Mouse (Mus musculus): Measurements from ENCODE around the gene Cabp1. TPM values are rescaled to one million over a fixed set of nuclear protein-coding genes. Genes with fewer than 3 reads are reported as not detected.

Cabp1 gene
- polyA plus RNA-seq, 1 experiment from 2014 or later = 1.2 TPM

- Histone ChIP-seq H3K9me3 (ENCODE audit: control insufficient read depth, low read length) (no peaks in the 10 kb centered on the region), H3K27me3 (ENCODE audit: control insufficient read depth, insufficient read depth, low read length) (0 out of 2 replicates have a peak, but pooled peaks cover 3% of the 10 kb centered on the region), H3K4me2 (ENCODE audit: low read depth, severe bottlenecking) (no peak overlapping the region), H3K4me3 (ENCODE audit: low read depth, low read length) (no peak overlapping the region), H3K4me1 (ENCODE audit: control insufficient read depth, insufficient read depth, low read length) (peaks cover 5% of the 10 kb centered on the region; the same call in 1 of the 2 replicates), H3K36me3 (ENCODE audit: control insufficient read depth, insufficient read depth, low read length) (no peaks in the 10 kb centered on the region), H3K27ac (replicated peaks; ENCODE audit: low read depth, low read length) (no peak overlapping the region), H3K9ac (ENCODE audit: low read length) (no peak overlapping the region)
- whole genome bisulfite sequencing = 92% methylated on average over 14 of the region's 14 CpGs
- ATAC-seq (ENCODE audit: insufficient number of reproducible peaks, low FRiP score, low TSS enrichment, low read depth) (no peak), DNase-seq (ENCODE audit: low spot score) (no peak)
Observed at GRCm38 (mm10) chr5:115233031-115233780, 39.0 kb upstream of the Cabp1 start.

- no peak overlapping the region for H3K9ac ChIP-seq (ENCODE audit: low read length)
- whole genome bisulfite sequencing = 38% methylated on average over 6 of the region's 6 CpGs
- H3K27me3 ChIP-seq (ENCODE audit: control insufficient read depth, insufficient read depth, low read length) = 0 out of 2 replicates have a peak, but pooled peaks cover 3% of the 10 kb centered on the region
- DNase-seq (ENCODE audit: low spot score) (no peak), ATAC-seq (ENCODE audit: insufficient number of reproducible peaks, low FRiP score, low TSS enrichment, low read depth) (no peak)
- no peaks in the 10 kb centered on the region for H3K36me3 ChIP-seq (ENCODE audit: control insufficient read depth, insufficient read depth, low read length)
- H3K4me2 ChIP-seq (ENCODE audit: low read depth, severe bottlenecking) = 0 out of 2 replicates have a peak overlapping the region, but pooled peaks have one; percentile 15
- no peaks in the 10 kb centered on the region for H3K9me3 ChIP-seq (ENCODE audit: control insufficient read depth, low read length)
- H3K4me3 ChIP-seq (ENCODE audit: low read depth, low read length) = no peak overlapping the region
- no peak overlapping the region for H3K27ac ChIP-seq (replicated peaks; ENCODE audit: low read depth, low read length)
- H3K4me1 ChIP-seq (ENCODE audit: control insufficient read depth, insufficient read depth, low read length) = peaks cover 5% of the 10 kb centered on the region; the same call in 1 of the 2 replicates
Observed at GRCm38 (mm10) chr5:115232516-115232915, 38.3 kb upstream of the Cabp1 start.

GRCm38 (mm10) chr5:115231552-115232120 lies 37.5 kb upstream of the Cabp1 start:
- DNase-seq (ENCODE audit: low spot score) (no peak), ATAC-seq (ENCODE audit: insufficient number of reproducible peaks, low FRiP score, low TSS enrichment, low read depth) (no peak)
- peaks cover 5% of the 10 kb centered on the region; the same call in 1 of the 2 replicates for H3K4me1 ChIP-seq (ENCODE audit: control insufficient read depth, insufficient read depth, low read length)
- H3K9ac ChIP-seq (ENCODE audit: low read length) = no peak overlapping the region
- H3K36me3 ChIP-seq (ENCODE audit: control insufficient read depth, insufficient read depth, low read length) = no peaks in the 10 kb centered on the region
- no peak overlapping the region for H3K4me2 ChIP-seq (ENCODE audit: low read depth, severe bottlenecking)
- WGBS = 49% methylated on average over 16 of the region's 16 CpGs
- no peaks in the 10 kb centered on the region for H3K9me3 ChIP-seq (ENCODE audit: control insufficient read depth, low read length)
- no peak overlapping the region for H3K4me3 ChIP-seq (ENCODE audit: low read depth, low read length)
- no peak overlapping the region for H3K27ac ChIP-seq (replicated peaks; ENCODE audit: low read depth, low read length)
- H3K27me3 ChIP-seq (ENCODE audit: control insufficient read depth, insufficient read depth, low read length) = 0 out of 2 replicates have a peak, but pooled peaks cover 3% of the 10 kb centered on the region

- no peak for ATAC-seq (ENCODE audit: insufficient number of reproducible peaks, low FRiP score, low TSS enrichment, low read depth)
- no peak overlapping the region for H3K4me3 ChIP-seq (ENCODE audit: low read depth, low read length)
Observed at GRCm38 (mm10) chr5:115230830-115231551, 36.8 kb upstream of the Cabp1 start.

GRCm38 (mm10) chr5:115222485-115222884 lies 28.3 kb upstream of the Cabp1 start:
- H3K36me3 ChIP-seq (ENCODE audit: control insufficient read depth, insufficient read depth, low read length) = no peaks in the 10 kb centered on the region
- DNase-seq (ENCODE audit: low spot score) (no peak), ATAC-seq (ENCODE audit: insufficient number of reproducible peaks, low FRiP score, low TSS enrichment, low read depth) (no peak)
- 65% methylated on average over 3 of the region's 3 CpGs for WGBS
- no peak overlapping the region for H3K9ac ChIP-seq (ENCODE audit: low read length)
- H3K4me1 ChIP-seq (ENCODE audit: control insufficient read depth, insufficient read depth, low read length) = peaks cover 13% of the 10 kb centered on the region
- H3K27ac ChIP-seq (replicated peaks; ENCODE audit: low read depth, low read length) = no peak overlapping the region
- no peak overlapping the region for H3K4me3 ChIP-seq (ENCODE audit: low read depth, low read length)
- no peaks in the 10 kb centered on the region for H3K27me3 ChIP-seq (ENCODE audit: control insufficient read depth, insufficient read depth, low read length)
- H3K4me2 ChIP-seq (ENCODE audit: low read depth, severe bottlenecking) = no peak overlapping the region
- no peaks in the 10 kb centered on the region for H3K9me3 ChIP-seq (ENCODE audit: control insufficient read depth, low read length)

More at GRCm38 (mm10) chr5:115230830-115231551, 36.8 kb upstream of the Cabp1 start:
- Histone ChIP-seq H3K27me3 (ENCODE audit: control insufficient read depth, insufficient read depth, low read length) (0 out of 2 replicates have a peak, but pooled peaks cover 3% of the 10 kb centered on the region), H3K4me2 (ENCODE audit: low read depth, severe bottlenecking) (no peak overlapping the region), H3K9me3 (ENCODE audit: control insufficient read depth, low read length) (no peaks in the 10 kb centered on the region), H3K27ac (replicated peaks; ENCODE audit: low read depth, low read length) (0 out of 2 replicates have a peak overlapping the region, but pooled peaks have one; percentile 14), H3K36me3 (ENCODE audit: control insufficient read depth, insufficient read depth, low read length) (no peaks in the 10 kb centered on the region), H3K9ac (ENCODE audit: low read length) (no peak overlapping the region), H3K4me1 (ENCODE audit: control insufficient read depth, insufficient read depth, low read length) (peaks cover 5% of the 10 kb centered on the region; the same call in 1 of the 2 replicates)
- WGBS = 61% methylated on average over 15 of the region's 15 CpGs
- no peak for DNase-seq (ENCODE audit: low spot score)

GRCm38 (mm10) chr5:115220931-115221640 lies 26.9 kb upstream of the Cabp1 start:
- ATAC-seq (ENCODE audit: insufficient number of reproducible peaks, low FRiP score, low TSS enrichment, low read depth) (no peak), DNase-seq (ENCODE audit: low spot score) (no peak)
- no peak overlapping the region for H3K4me3 ChIP-seq (ENCODE audit: low read depth, low read length)
- no peaks in the 10 kb centered on the region for H3K27me3 ChIP-seq (ENCODE audit: control insufficient read depth, insufficient read depth, low read length)
- 47% methylated on average over 13 of the region's 13 CpGs for WGBS
- peaks cover 13% of the 10 kb centered on the region for H3K4me1 ChIP-seq (ENCODE audit: control insufficient read depth, insufficient read depth, low read length)
- no peak overlapping the region for H3K4me2 ChIP-seq (ENCODE audit: low read depth, severe bottlenecking)
- H3K9me3 ChIP-seq (ENCODE audit: control insufficient read depth, low read length) = no peaks in the 10 kb centered on the region
- no peak overlapping the region for H3K27ac ChIP-seq (replicated peaks; ENCODE audit: low read depth, low read length)
- H3K36me3 ChIP-seq (ENCODE audit: control insufficient read depth, insufficient read depth, low read length) = no peaks in the 10 kb centered on the region
- no peak overlapping the region for H3K9ac ChIP-seq (ENCODE audit: low read length)

- no peak for ATAC-seq (ENCODE audit: insufficient number of reproducible peaks, low FRiP score, low TSS enrichment, low read depth)
- H3K4me3 ChIP-seq (ENCODE audit: low read depth, low read length) = no peak overlapping the region
- H3K4me2 ChIP-seq (ENCODE audit: low read depth, severe bottlenecking) = no peak overlapping the region
- no peak overlapping the region for H3K27ac ChIP-seq (replicated peaks; ENCODE audit: low read depth, low read length)
- no peak overlapping the region for H3K9ac ChIP-seq (ENCODE audit: low read length)
- 94% methylated on average over 12 of the region's 12 CpGs for WGBS
- H3K27me3 ChIP-seq (ENCODE audit: control insufficient read depth, insufficient read depth, low read length) = no peaks in the 10 kb centered on the region
- H3K4me1 ChIP-seq (ENCODE audit: control insufficient read depth, insufficient read depth, low read length) = peaks cover 9% of the 10 kb centered on the region
- DNase-seq (ENCODE audit: low spot score) = no peak
- no peaks in the 10 kb centered on the region for H3K36me3 ChIP-seq (ENCODE audit: control insufficient read depth, insufficient read depth, low read length)
- H3K9me3 ChIP-seq (ENCODE audit: control insufficient read depth, low read length) = no peaks in the 10 kb centered on the region
Observed at GRCm38 (mm10) chr5:115217998-115218397, 23.8 kb upstream of the Cabp1 start.
